Mouse (Mus musculus): Measurements from ENCODE around the gene AL732309.1. TPM values are rescaled to one million over a fixed set of nuclear protein-coding genes. Genes with fewer than 3 reads are reported as not detected.
A peak's percentile ranks its signal among the peaks of the same experiment; 100 is the strongest.

Gene AL732309.1
- total and polyA plus RNA-seq, 3 experiments: 4.8 to 11.5 TPM; not detected in 1

- peaks cover 7 to 27% of the 10 kb centered on the region in 2 experiments for H3K4me1 ChIP-seq (ENCODE audit: control insufficient read depth in 1 of 2, insufficient read depth in 2 of 2, low read length in 2 of 2)
- no peaks in the 10 kb centered on the region for H3K79me2 ChIP-seq (ENCODE audit: control insufficient read depth, insufficient read depth, low read length, poor library complexity)
- no peaks in the 10 kb centered on the region for H3K27me3 ChIP-seq (ENCODE audit: control insufficient read depth in 1 of 2, insufficient read depth in 2 of 2, low read length in 2 of 2)
- DNase-seq (ENCODE audit: low read depth, low spot score): no peak
- no peak overlapping the region for H3K9ac ChIP-seq (ENCODE audit: control insufficient read depth, low read depth, low read length, poor library complexity, severe bottlenecking)
- H3K36me3 ChIP-seq (ENCODE audit: control insufficient read depth in 1 of 2, insufficient read depth in 2 of 2, low read length in 2 of 2): peaks cover 0 to 6% of the 10 kb centered on the region in 2 experiments; a peak in 2 of 4 replicates
- no peak overlapping the region for H3K4me3 ChIP-seq (ENCODE audit: control insufficient read depth in 1 of 2, insufficient read depth in 1 of 2, low read depth in 2 of 2, low read length in 2 of 2)
- H3K27ac ChIP-seq (ENCODE audit: control insufficient read depth, low read depth, low read length): no peak overlapping the region
- TF ChIP-seq CTCF (IDR thresholded peaks at IDR 0.05 in 2 of 3, conservative IDR thresholded peaks at IDR 0.05 in 1 of 3; ENCODE audit: control insufficient read depth in 1 of 3, insufficient read depth in 1 of 3, low read depth in 2 of 3, low read length in 3 of 3, poor library complexity in 1 of 3, severe bottlenecking in 1 of 3): peak in 2 of 3 experiments; percentile 17 to 25; a peak in 1 of 6 replicates
- peak; percentile 2; the same call in 1 of the 2 replicates for TF ChIP-seq RAD21 (IDR thresholded peaks at IDR 0.05; ENCODE audit: low read depth, low read length)
- no peak for TF ChIP-seq KAT2A (conservative IDR thresholded peaks at IDR 0.05; ENCODE audit: low read depth, low read length)
- no peaks in the 10 kb centered on the region for H3K9me3 ChIP-seq (replicated peaks; ENCODE audit: insufficient read depth, low read length)
Measured at GRCm38 (mm10) chr2:25291184-25292053, 44.8 kb upstream of the AL732309.1 start.

DNA sequence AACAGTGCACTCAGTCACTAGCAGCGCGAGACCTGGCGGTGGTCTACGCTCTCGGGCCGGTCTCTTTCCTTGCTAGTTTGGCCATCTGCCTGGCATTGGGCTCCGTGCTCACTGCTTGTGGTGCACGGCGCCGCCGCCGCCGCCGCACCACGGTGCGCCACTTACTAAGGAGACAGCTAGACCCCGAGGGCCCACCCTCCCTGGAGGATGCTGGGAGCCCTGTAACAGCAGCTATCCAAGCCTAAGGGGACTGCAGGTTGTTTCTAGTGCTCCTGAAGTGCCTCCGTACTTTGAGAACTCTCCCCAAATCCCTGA lies 44.1 kb upstream of the AL732309.1 start:
- peaks cover 0 to 11% of the 10 kb centered on the region in 2 experiments; a peak in 2 of 4 replicates for H3K36me3 ChIP-seq (ENCODE audit: control insufficient read depth in 1 of 2, insufficient read depth in 2 of 2, low read length in 2 of 2)
- H3K27ac ChIP-seq (ENCODE audit: control insufficient read depth, low read depth, low read length): no peak overlapping the region
- no peak overlapping the region for H3K4me3 ChIP-seq (ENCODE audit: control insufficient read depth in 1 of 2, insufficient read depth in 1 of 2, low read depth in 2 of 2, low read length in 2 of 2)
- DNase-seq (ENCODE audit: low read depth, low spot score): no peak
- H3K9ac ChIP-seq (ENCODE audit: control insufficient read depth, low read depth, low read length, poor library complexity, severe bottlenecking): no peak overlapping the region
- no peaks in the 10 kb centered on the region for H3K79me2 ChIP-seq (ENCODE audit: control insufficient read depth, insufficient read depth, low read length, poor library complexity)
- no peaks in the 10 kb centered on the region for H3K9me3 ChIP-seq (replicated peaks; ENCODE audit: insufficient read depth, low read length)
- H3K4me1 ChIP-seq (ENCODE audit: control insufficient read depth in 1 of 2, insufficient read depth in 2 of 2, low read length in 2 of 2): peaks cover 7 to 34% of the 10 kb centered on the region in 2 experiments
- H3K27me3 ChIP-seq (ENCODE audit: control insufficient read depth in 1 of 2, insufficient read depth in 2 of 2, low read length in 2 of 2): no peaks in the 10 kb centered on the region
- no peak for TF ChIP-seq RCOR1 (IDR thresholded peaks at IDR 0.05; ENCODE audit: low read depth, low read length)
- no peak for TF ChIP-seq MAZ (IDR thresholded peaks at IDR 0.05; ENCODE audit: low read depth, low read length)
- TF ChIP-seq JUND (IDR thresholded peaks at IDR 0.05; ENCODE audit: low read depth, low read length): no peak
- TF ChIP-seq MEF2A (IDR thresholded peaks at IDR 0.05; ENCODE audit: extremely low read depth, insufficient replicate concordance, low read depth, low read length, poor library complexity, severe bottlenecking): no peak
- no peak for TF ChIP-seq POLR2AphosphoS5 (IDR thresholded peaks at IDR 0.05; ENCODE audit: borderline replicate concordance, low read depth, low read length)
- TF ChIP-seq TBP (IDR thresholded peaks at IDR 0.05; ENCODE audit: low read depth, low read length): no peak
- no peak for TF ChIP-seq BHLHE40 (IDR thresholded peaks at IDR 0.05; ENCODE audit: borderline replicate concordance, low read depth, low read length)
- no peak for TF ChIP-seq MAX (IDR thresholded peaks at IDR 0.05; ENCODE audit: low read length)
- no peak for TF ChIP-seq USF2 (IDR thresholded peaks at IDR 0.05; ENCODE audit: borderline replicate concordance in 1 of 2, insufficient read depth in 1 of 2, low read depth in 1 of 2, low read length in 2 of 2)
- TF ChIP-seq E2F4 (IDR thresholded peaks at IDR 0.05; ENCODE audit: borderline replicate concordance, low read depth, low read length): no peak
- no peak for TF ChIP-seq CHD2 (IDR thresholded peaks at IDR 0.05; ENCODE audit: low read length)
- no peak for TF ChIP-seq POLR2A (IDR thresholded peaks at IDR 0.05; ENCODE audit: control insufficient read depth in 1 of 2, insufficient read depth in 1 of 2, low read depth in 1 of 2, low read length in 2 of 2, poor library complexity in 1 of 2)
